Mouse (Mus musculus): Measurements from ENCODE around the gene Flad1. TPM values are rescaled to one million over a fixed set of nuclear protein-coding genes. Genes with fewer than 3 reads are reported as not detected.
A peak's percentile ranks its signal among the peaks of the same experiment; 100 is the strongest.

Gene Flad1
- polyA plus RNA-seq, 1 experiment = 17.6 TPM

- peak; percentile 74 for TF ChIP-seq CTCF (IDR thresholded peaks at IDR 0.05; ENCODE audit: control insufficient read depth, insufficient read depth, low read length)
- no peak for TF ChIP-seq POLR2A (IDR thresholded peaks at IDR 0.05; ENCODE audit: borderline replicate concordance, control insufficient read depth, low read depth, low read length)
- WGBS = 16% methylated on average over 5 of the region's 5 CpGs
- H3K4me3 ChIP-seq (replicated peaks; ENCODE audit: control insufficient read depth, low read depth, low read length) = no peak overlapping the region
- peaks cover 4% of the 10 kb centered on the region for H3K4me1 ChIP-seq (ENCODE audit: control insufficient read depth, insufficient read depth, low read length)
- no peak overlapping the region for H3K27ac ChIP-seq (ENCODE audit: control insufficient read depth, insufficient read depth, low read depth, low read length, poor library complexity)
These were observed 56.7 kb downstream of the Flad1 start for GRCm38 (mm10) chr3:89354816-89355511.

- Histone ChIP-seq H3K4me1 (ENCODE audit: control insufficient read depth, insufficient read depth, low read length) (peaks cover 10% of the 10 kb centered on the region), H3K4me3 (replicated peaks; ENCODE audit: control insufficient read depth, low read depth, low read length) (no peak overlapping the region), H3K27ac (ENCODE audit: control insufficient read depth, insufficient read depth, low read depth, low read length, poor library complexity) (no peak overlapping the region)
- WGBS = 86% methylated on average over 5 of the region's 5 CpGs
- TF ChIP-seq POLR2A (IDR thresholded peaks at IDR 0.05; ENCODE audit: borderline replicate concordance, control insufficient read depth, low read depth, low read length) (no peak), CTCF (IDR thresholded peaks at IDR 0.05; ENCODE audit: control insufficient read depth, insufficient read depth, low read length) (no peak)
These were observed 60.4 kb downstream of the Flad1 start for GRCm38 (mm10) chr3:89351271-89351670.

Other genes starting within 250 kb of the Flad1 start
- gene Clk2, start 247.1 kb downstream of the Flad1 start, polyA plus RNA-seq (2011; ENCODE audit: insufficient read depth, insufficient read length, low replicate concordance, missing spikeins) = 43.3 and 90.9 TPM in 2 replicates
- 25.7 and 54.2 TPM in 2 replicates for gene Scamp3, start 234.4 kb downstream of the Flad1 start, polyA plus RNA-seq (2011; ENCODE audit: insufficient read depth, insufficient read length, low replicate concordance, missing spikeins)
- 4.1 and 9.8 TPM in 2 replicates for gene Fam189b, start 228.7 kb downstream of the Flad1 start, polyA plus RNA-seq (2011; ENCODE audit: insufficient read depth, insufficient read length, low replicate concordance, missing spikeins)
- 27.7 and 71.7 TPM in 2 replicates for gene Gba, start 208.9 kb downstream of the Flad1 start, polyA plus RNA-seq (2011; ENCODE audit: insufficient read depth, insufficient read length, low replicate concordance, missing spikeins)
- 2.9 TPM in 1 of 2 replicates, not detected in the other for gene Thbs3, start 196.7 kb downstream of the Flad1 start, polyA plus RNA-seq (2011; ENCODE audit: insufficient read depth, insufficient read length, low replicate concordance, missing spikeins)
- gene Mtx1, start 184.8 kb downstream of the Flad1 start, polyA plus RNA-seq (2011; ENCODE audit: insufficient read depth, insufficient read length, low replicate concordance, missing spikeins) = 33.9 and 66.4 TPM in 2 replicates
- gene Muc1, start 182.8 kb downstream of the Flad1 start, polyA plus RNA-seq (2011; ENCODE audit: insufficient read depth, insufficient read length, low replicate concordance, missing spikeins) = 0.67 TPM in 1 of 2 replicates, not detected in the other
- gene Krtcap2, start 165.9 kb downstream of the Flad1 start, polyA plus RNA-seq (2011; ENCODE audit: insufficient read depth, insufficient read length, low replicate concordance, missing spikeins) = 47.8 and 69.5 TPM in 2 replicates
- gene Trim46, start 165.6 kb downstream of the Flad1 start, polyA plus RNA-seq (2011; ENCODE audit: insufficient read depth, insufficient read length, low replicate concordance, missing spikeins) = 0.59 and 1.6 TPM in 2 replicates
- gene Dpm3, start 152.5 kb downstream of the Flad1 start, polyA plus RNA-seq (2011; ENCODE audit: insufficient read depth, insufficient read length, low replicate concordance, missing spikeins) = 30.7 and 39.3 TPM in 2 replicates
- gene Slc50a1, start 141.3 kb downstream of the Flad1 start, polyA plus RNA-seq (2011; ENCODE audit: insufficient read depth, insufficient read length, low replicate concordance, missing spikeins) = 64.0 and 83.0 TPM in 2 replicates
- 0.99 and 2.0 TPM in 2 replicates for gene Efna1, start 130.7 kb downstream of the Flad1 start, polyA plus RNA-seq (2011; ENCODE audit: insufficient read depth, insufficient read length, low replicate concordance, missing spikeins)
- gene Efna3, start 88.9 kb downstream of the Flad1 start, polyA plus RNA-seq (2011; ENCODE audit: insufficient read depth, insufficient read length, low replicate concordance, missing spikeins) = 2.7 TPM in 1 of 2 replicates, not detected in the other
- not detected in 2 replicates for gene Efna4, start 73.8 kb downstream of the Flad1 start, polyA plus RNA-seq (2011; ENCODE audit: insufficient read depth, insufficient read length, low replicate concordance, missing spikeins)
- 112 and 187 TPM in 2 replicates for gene Adam15, start 61.9 kb downstream of the Flad1 start, polyA plus RNA-seq (2011; ENCODE audit: insufficient read depth, insufficient read length, low replicate concordance, missing spikeins)
- 0.56 TPM in 1 of 2 replicates, not detected in the other for gene Dcst2, start 49.9 kb downstream of the Flad1 start, polyA plus RNA-seq (2011; ENCODE audit: insufficient read depth, insufficient read length, low replicate concordance, missing spikeins)
- 1.3 TPM in 1 of 2 replicates, not detected in the other for gene Dcst1, start 46.6 kb downstream of the Flad1 start, polyA plus RNA-seq (2011; ENCODE audit: insufficient read depth, insufficient read length, low replicate concordance, missing spikeins)
- 20.8 and 40.2 TPM in 2 replicates for gene Zbtb7b, start 17.1 kb downstream of the Flad1 start, polyA plus RNA-seq (2011; ENCODE audit: insufficient read depth, insufficient read length, low replicate concordance, missing spikeins)
- gene Lenep, start 9.1 kb downstream of the Flad1 start, polyA plus RNA-seq (2011; ENCODE audit: insufficient read depth, insufficient read length, low replicate concordance, missing spikeins) = 0.92 TPM in 1 of 2 replicates, not detected in the other
- gene Cks1b, start 6.5 kb upstream of the Flad1 start, polyA plus RNA-seq (2011; ENCODE audit: insufficient read depth, insufficient read length, low replicate concordance, missing spikeins) = 126 and 145 TPM in 2 replicates
- 41.6 and 65.2 TPM in 2 replicates for gene Shc1, start 6.6 kb upstream of the Flad1 start, polyA plus RNA-seq (2011; ENCODE audit: insufficient read depth, insufficient read length, low replicate concordance, missing spikeins)
- 29.7 and 45.4 TPM in 2 replicates for gene Pygo2, start 18.3 kb upstream of the Flad1 start, polyA plus RNA-seq (2011; ENCODE audit: insufficient read depth, insufficient read length, low replicate concordance, missing spikeins)
- gene Pbxip1, start 24.8 kb upstream of the Flad1 start, polyA plus RNA-seq (2011; ENCODE audit: insufficient read depth, insufficient read length, low replicate concordance, missing spikeins) = 23.6 and 60.5 TPM in 2 replicates
- gene Pmvk, start 42.7 kb upstream of the Flad1 start, polyA plus RNA-seq (2011; ENCODE audit: insufficient read depth, insufficient read length, low replicate concordance, missing spikeins) = 25.4 and 33.4 TPM in 2 replicates
- not detected in 2 replicates for gene Kcnn3, start 108.3 kb upstream of the Flad1 start, polyA plus RNA-seq (2011; ENCODE audit: insufficient read depth, insufficient read length, low replicate concordance, missing spikeins)